Mouse (Mus musculus) hindbrain, embryonic 11.5 days (tissue): ENCODE results near the gene Loxl1. TPM values are rescaled to one million over a fixed set of nuclear protein-coding genes. Genes with fewer than 3 reads are reported as not detected.
"Not testable (repeated sequence)": the region's sequence is repeated elsewhere in the genome, so short reads cannot be mapped to it uniquely, and the experiment has no call there.

Source experiments
- ATAC-seq: fragments of 200-750 bp; cut with Nextera tagmentation; 2 replicates; pipeline ENCODE4 v1.8.0; 2017; ENCODE audit warnings: mild to moderate bottlenecking, moderate TSS enrichment, moderate library complexity; ENCODE audit not compliant: low FRiP score
- DNase-seq: peaks from one replicate; pipeline ENCODE4 v3.0.0-alpha.2; 2015; ENCODE audit warnings: low spot score
- H3K27ac ChIP-seq: fragments of 300-500 bp; sonication (generic); 2 replicates; pipeline ENCODE4 v1.5.1; 2014; ENCODE audit warnings: mild to moderate bottlenecking, low read depth, low read length
- H3K27me3 ChIP-seq: fragments of 300-500 bp; sonication (generic); 2 replicates; pipeline ENCODE4 v1.6.1; 2014; ENCODE audit warnings: mild to moderate bottlenecking, low read length, moderate library complexity, mixed read lengths; ENCODE audit not compliant: control insufficient read depth, insufficient read depth
- H3K36me3 ChIP-seq: fragments of 300-500 bp; sonication (generic); 2 replicates; pipeline ENCODE4 v1.6.1; 2014; ENCODE audit warnings: mild to moderate bottlenecking, low read length, moderate library complexity, mixed read lengths; ENCODE audit not compliant: control insufficient read depth, insufficient read depth
- H3K4me1 ChIP-seq: fragments of 300-500 bp; sonication (generic); replicated peaks from 2 replicates; pipeline ENCODE4 v1.6.1; 2014; ENCODE audit warnings: low read length, mixed read lengths; ENCODE audit not compliant: control insufficient read depth, insufficient read depth
- H3K4me2 ChIP-seq: fragments of 300-500 bp; sonication (generic); replicated peaks from 2 replicates; pipeline ENCODE4 v1.6.1; 2014; ENCODE audit warnings: mild to moderate bottlenecking, low read depth, low read length
- H3K4me3 ChIP-seq: fragments of 300-500 bp; sonication (generic); 2 replicates; pipeline ENCODE4 v1.5.1; 2014; ENCODE audit warnings: low read depth, low read length
- H3K9ac ChIP-seq: fragments of 300-500 bp; sonication (generic); 2 replicates; pipeline ENCODE4 v1.6.1; 2014; ENCODE audit warnings: low read depth, low read length
- H3K9me3 ChIP-seq: fragments of 300-500 bp; sonication (generic); 2 replicates; pipeline ENCODE4 v1.6.1; 2016; ENCODE audit warnings: low read length; ENCODE audit not compliant: control insufficient read depth
- WGBS: fragments of 180-500 bp; shearing (Covaris S2); extraction: QIAGEN DNeasy Blood & Tissue Kit; methylation state at CpG from one replicate; pipeline ENCODE4 v1.1.7; 2014; 5-methylcytosine and 5-hydroxymethylcytosine counted together
- polyA plus RNA-seq: library from polyadenylated mRNA; unstranded; fragments of >200 nt; fragmentation: Nextera tagmentation; extraction: Ambion mirVana; gene quantifications from 2 replicates; pipeline ENCODE4 v1.2.1, GENCODE M21; 2014

The Loxl1 gene
- polyA plus RNA-seq, 1 experiment from 2014 or later, result 11.0 TPM

DNA sequence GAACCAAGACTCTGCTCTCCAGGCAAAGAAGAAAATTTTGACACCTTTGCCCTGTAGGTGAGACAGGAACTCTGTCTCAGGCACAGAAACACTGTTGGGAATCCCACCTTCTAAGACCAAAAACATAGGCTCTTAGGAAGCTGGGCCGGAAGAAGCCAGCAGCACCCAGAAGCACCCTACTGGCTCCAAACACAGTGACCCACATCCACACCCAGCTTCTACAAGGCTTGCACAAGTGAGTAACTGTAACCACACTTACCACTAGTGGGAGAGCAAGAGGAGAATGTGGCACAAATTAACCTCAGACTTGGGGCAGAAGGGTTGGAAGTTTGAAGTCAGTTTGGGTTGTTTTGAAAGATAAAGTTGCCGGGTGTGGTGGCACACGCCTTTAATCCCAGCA lies 37.2 kb downstream of the Loxl1 start:
- no peak for DNase-seq
- no peak for ATAC-seq

DNA sequence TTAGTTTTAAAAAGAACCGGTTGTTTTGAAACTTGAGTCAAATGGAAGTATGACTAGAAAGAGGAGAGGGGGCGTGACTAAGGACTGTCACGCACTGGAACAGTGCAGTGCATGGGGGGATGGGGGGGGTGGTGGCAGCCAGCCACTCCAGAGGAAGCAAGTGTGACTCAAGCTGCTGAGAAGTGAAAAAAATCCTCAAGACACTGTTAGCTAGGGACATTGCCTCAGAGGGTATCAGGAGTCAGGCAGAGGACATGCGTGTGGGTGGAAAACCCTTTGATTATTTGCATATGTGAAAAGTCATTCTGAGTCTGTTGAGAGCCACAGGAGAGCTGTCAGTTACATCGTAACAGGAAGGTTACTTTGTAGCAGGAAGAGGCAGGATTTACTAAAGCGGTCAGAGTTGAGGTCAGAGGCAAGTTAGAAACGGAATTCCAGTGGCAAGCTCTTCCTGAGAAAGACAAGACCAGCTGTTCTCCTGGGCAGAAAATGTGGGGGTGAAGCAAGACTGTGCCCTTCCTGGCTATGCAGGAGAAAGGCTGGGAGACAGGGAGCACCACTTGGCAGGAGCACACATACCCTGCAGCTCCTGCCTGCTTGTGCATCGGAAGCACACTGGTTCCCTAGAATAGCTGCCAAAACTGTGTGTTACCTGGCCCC lies 37.7 kb downstream of the Loxl1 start:
- H3K36me3 ChIP-seq, result no peaks in the 10 kb centered on the region
- H3K4me3 ChIP-seq, result no peak overlapping the region
- no peak overlapping the region for H3K9ac ChIP-seq
- DNase-seq (no peak), ATAC-seq (no peak)
- no peaks in the 10 kb centered on the region; the same call in 1 of the 2 replicates for H3K4me1 ChIP-seq
- H3K27ac ChIP-seq, result no peak overlapping the region
- no peaks in the 10 kb centered on the region for H3K9me3 ChIP-seq
- H3K27me3 ChIP-seq, result no peaks in the 10 kb centered on the region
- WGBS, result 46% methylated on average over 8 of the region's 8 CpGs
- H3K4me2 ChIP-seq, result no peak overlapping the region

More for the DNA sequence above, 37.2 kb downstream of the Loxl1 start:
- 80% methylated on average over 3 of the region's 3 CpGs for WGBS
- H3K27me3 ChIP-seq, result no peaks in the 10 kb centered on the region
- H3K9me3 ChIP-seq, result no peaks in the 10 kb centered on the region
- no peak overlapping the region for H3K4me3 ChIP-seq
- H3K36me3 ChIP-seq, result no peaks in the 10 kb centered on the region
- H3K27ac ChIP-seq, result no peak overlapping the region
- H3K9ac ChIP-seq, result no peak overlapping the region
- H3K4me2 ChIP-seq, result no peak overlapping the region
- H3K4me1 ChIP-seq, result no peaks in the 10 kb centered on the region; the same call in 1 of the 2 replicates

DNA sequence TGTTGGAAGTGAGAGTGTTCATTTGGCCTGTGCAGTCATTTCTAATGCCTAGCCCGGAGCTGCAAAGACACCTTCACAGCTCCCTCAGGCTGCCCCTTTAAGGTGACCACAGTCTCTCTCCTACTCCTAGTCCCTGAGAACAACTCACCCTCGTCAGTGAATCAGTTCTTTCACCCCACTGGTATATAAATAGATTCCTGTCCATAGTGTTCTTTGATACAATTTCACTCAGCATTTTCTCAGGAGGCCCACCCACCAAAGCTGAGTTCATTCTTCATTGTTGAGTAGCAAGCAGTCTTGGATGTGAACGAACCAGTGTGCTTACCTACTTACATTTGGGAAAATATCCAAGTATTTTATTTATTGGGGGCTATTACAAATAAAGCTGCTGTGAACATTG lies 38.4 kb downstream of the Loxl1 start:
- no peaks in the 10 kb centered on the region for H3K36me3 ChIP-seq
- no peak overlapping the region for H3K4me3 ChIP-seq
- H3K4me1 ChIP-seq, result no peaks in the 10 kb centered on the region; the same call in 1 of the 2 replicates
- H3K27me3 ChIP-seq, result no peaks in the 10 kb centered on the region
- H3K27ac ChIP-seq, result no peak overlapping the region
- H3K4me2 ChIP-seq, result no peak overlapping the region
- 57% methylated on average over 3 of the region's 3 CpGs for WGBS
- ATAC-seq (no peak), DNase-seq (no peak)
- no peak overlapping the region for H3K9ac ChIP-seq
- H3K9me3 ChIP-seq, result no peaks in the 10 kb centered on the region

DNA sequence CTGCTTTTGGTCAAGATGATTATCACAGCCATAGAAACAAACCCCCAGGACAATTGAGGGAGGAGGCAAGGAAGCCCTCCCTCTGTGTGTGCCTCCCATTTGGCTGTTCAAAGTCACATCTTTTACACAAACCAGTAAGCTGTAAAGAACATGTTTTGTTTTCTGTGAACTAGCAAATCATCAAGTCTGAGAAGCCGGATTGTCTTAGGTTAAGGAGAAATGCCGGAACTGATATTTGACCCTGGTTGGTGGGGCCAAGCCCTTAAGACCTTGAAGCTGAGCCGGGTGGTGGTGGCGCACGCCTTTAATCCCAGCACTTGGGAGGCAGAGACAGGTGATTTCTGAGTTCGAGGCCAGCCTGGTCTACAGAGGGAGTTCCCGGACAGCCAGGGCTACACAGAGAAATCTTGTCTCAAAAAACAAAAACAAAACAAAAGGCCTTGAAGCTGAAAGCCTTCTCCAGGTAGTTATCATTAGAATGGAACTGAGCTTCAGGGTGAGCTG lies 38.8 kb downstream of the Loxl1 start:
- Histone ChIP-seq H3K4me2 (no peak overlapping the region), H3K4me3 (no peak overlapping the region), H3K27ac (no peak overlapping the region), H3K27me3 (no peaks in the 10 kb centered on the region), H3K9me3 (no peaks in the 10 kb centered on the region), H3K4me1 (no peaks in the 10 kb centered on the region; the same call in 1 of the 2 replicates), H3K36me3 (no peaks in the 10 kb centered on the region), H3K9ac (no peak overlapping the region)
- 81% methylated on average over 7 of the region's 7 CpGs for WGBS
- no peak for DNase-seq
- no peak for ATAC-seq

DNA sequence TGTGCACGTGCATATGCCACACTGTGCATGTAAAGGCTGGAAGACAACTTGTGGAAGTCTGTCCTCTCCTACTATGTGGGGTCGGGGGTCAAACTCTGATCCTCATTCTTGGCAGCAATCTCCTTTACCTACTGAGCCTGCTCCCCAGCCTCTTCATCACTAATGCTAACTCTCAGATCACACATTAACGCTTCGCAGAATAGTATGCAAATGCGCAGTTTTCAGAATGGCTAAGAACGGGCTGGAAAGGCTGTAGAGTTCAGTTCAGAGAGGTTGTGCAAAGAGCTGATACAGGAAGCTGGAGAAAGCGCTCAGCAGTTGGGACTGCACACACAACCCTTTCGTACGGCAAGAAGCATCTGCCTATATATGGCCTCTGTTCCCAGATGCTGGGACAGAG lies 40.1 kb downstream of the Loxl1 start:
- Histone ChIP-seq H3K4me2 (no peak overlapping the region), H3K9me3 (no peaks in the 10 kb centered on the region), H3K4me3 (no peak overlapping the region), H3K36me3 (no peaks in the 10 kb centered on the region), H3K4me1 (no peaks in the 10 kb centered on the region; the same call in 1 of the 2 replicates), H3K9ac (no peak overlapping the region), H3K27me3 (no peaks in the 10 kb centered on the region), H3K27ac (no peak overlapping the region)
- DNase-seq (no peak), ATAC-seq (no peak)
- WGBS, result 79% methylated on average over 9 of the region's 9 CpGs

DNA sequence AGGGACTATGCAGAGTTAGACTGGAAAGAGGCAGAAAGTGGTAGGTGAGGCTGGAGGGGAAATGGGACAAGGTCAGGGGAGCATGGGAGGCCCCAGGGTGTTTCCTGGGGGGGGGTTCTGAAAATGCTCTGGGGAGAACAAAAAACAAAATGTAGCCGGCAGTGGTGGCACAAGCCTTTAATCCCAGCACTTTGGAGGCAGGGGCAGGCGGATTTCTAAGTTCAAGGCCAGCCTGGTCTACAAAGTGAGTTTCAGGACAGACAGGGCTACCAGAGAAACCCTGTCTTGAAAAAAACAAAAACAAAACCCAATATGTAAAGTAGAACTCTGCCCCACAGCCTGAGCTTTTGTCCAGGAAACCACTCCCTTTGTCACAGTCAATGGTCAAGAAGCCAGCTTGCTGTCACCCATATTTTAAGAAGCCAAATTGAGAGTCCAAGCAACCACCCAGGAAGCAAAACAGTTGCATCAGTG lies 40.9 kb downstream of the Loxl1 start:
- H3K4me3 ChIP-seq, result no peak overlapping the region
- H3K27me3 ChIP-seq, result no peaks in the 10 kb centered on the region
- no peaks in the 10 kb centered on the region for H3K36me3 ChIP-seq
- no peaks in the 10 kb centered on the region for H3K9me3 ChIP-seq
- WGBS, result 79% methylated on average over 2 of the region's 2 CpGs
- H3K27ac ChIP-seq, result no peak overlapping the region
- H3K9ac ChIP-seq, result no peak overlapping the region
- no peak overlapping the region for H3K4me2 ChIP-seq
- DNase-seq, result no peak
- H3K4me1 ChIP-seq, result no peaks in the 10 kb centered on the region; the same call in 1 of the 2 replicates
- ATAC-seq, result no peak

DNA sequence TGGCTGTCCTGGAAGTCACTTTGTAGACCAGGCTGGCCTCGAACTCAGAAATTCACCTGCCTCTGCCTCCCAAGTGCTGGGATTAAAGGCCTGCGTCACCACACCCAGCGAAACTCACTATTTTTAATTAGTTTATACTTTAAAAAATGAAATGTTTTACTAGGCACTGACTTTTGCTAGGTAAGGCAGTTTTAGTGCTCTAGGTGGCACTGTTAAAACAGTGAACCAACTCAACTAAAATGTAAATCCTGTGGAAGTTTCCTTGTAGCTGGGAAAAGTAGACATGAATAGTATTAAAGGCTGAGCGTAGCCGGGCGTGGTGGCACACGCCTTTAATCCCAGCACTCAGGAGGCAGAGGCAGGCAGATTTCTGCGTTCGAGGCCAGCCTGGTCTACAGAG lies 41.4 kb downstream of the Loxl1 start:
- not testable (repeated sequence) for ATAC-seq, H3K4me1 ChIP-seq
- WGBS, result 95% methylated on average over 9 of the region's 9 CpGs

DNA sequence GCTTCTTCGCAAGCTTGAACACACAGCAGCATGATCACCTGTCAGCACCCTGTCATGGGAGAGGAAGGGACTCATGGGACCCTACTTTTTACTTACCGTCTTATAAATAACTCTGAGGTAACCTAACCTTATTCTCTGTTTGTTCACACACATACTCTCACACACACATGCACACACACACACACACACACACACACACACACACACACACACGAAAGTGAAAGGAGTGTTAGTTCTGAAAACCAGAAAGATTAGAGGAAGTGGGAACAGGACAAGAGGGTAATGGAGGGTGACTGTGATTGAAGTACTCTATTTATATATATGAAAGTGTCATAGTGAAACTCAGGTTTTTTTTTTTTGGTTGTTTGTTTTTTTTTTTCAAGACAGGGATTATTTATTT lies 41.9 kb downstream of the Loxl1 start:
- H3K4me1 ChIP-seq, result no peaks in the 10 kb centered on the region; the same call in 1 of the 2 replicates
- H3K9ac ChIP-seq, result no peak overlapping the region
- H3K36me3 ChIP-seq, result no peaks in the 10 kb centered on the region
- no peak for DNase-seq
- H3K4me3 ChIP-seq, result no peak overlapping the region
- WGBS, result 89% methylated on average over 3 of the region's 3 CpGs
- ATAC-seq, result no peak
- H3K4me2 ChIP-seq, result no peak overlapping the region
- H3K9me3 ChIP-seq, result no peaks in the 10 kb centered on the region
- H3K27ac ChIP-seq, result no peak overlapping the region
- no peaks in the 10 kb centered on the region for H3K27me3 ChIP-seq

More for the DNA sequence above, 41.4 kb downstream of the Loxl1 start:
- H3K27me3 ChIP-seq, H3K9ac ChIP-seq, H3K27ac ChIP-seq, H3K9me3 ChIP-seq, H3K4me3 ChIP-seq, H3K4me2 ChIP-seq, DNase-seq, H3K36me3 ChIP-seq: not testable (repeated sequence)

DNA sequence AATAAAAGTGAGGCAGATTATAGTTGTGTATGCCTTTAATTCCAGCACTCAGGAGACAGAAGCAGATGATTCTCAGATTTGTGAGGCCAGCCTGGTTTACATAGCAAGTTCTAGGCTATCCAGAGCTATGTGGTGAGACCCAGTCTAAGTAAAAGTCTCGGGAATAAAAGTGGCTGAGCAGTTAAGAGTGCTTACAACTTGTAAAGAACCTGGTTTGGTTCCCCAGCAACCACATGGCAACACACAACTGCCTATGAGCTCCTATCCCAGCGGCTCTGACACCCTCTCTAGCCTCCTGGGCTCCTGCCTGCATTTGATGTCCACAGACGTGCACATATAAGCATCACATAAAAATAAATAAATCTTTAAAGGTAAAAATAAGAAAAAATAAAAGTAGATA lies 42.9 kb downstream of the Loxl1 start:
- 71% methylated on average over 3 of the region's 3 CpGs for WGBS
- H3K9me3 ChIP-seq, result no peaks in the 10 kb centered on the region
- H3K9ac ChIP-seq, result no peak overlapping the region
- ATAC-seq, result no peak
- DNase-seq, result no peak
- no peaks in the 10 kb centered on the region; the same call in 1 of the 2 replicates for H3K4me1 ChIP-seq
- no peak overlapping the region for H3K27ac ChIP-seq
- H3K27me3 ChIP-seq, result no peaks in the 10 kb centered on the region
- H3K4me3 ChIP-seq, result no peak overlapping the region
- no peak overlapping the region for H3K4me2 ChIP-seq
- H3K36me3 ChIP-seq, result no peaks in the 10 kb centered on the region
